Mouse (Mus musculus) stomach, postnatal 0 days (tissue): ENCODE measurements around the gene Amh. TPM values are rescaled to one million over a fixed set of nuclear protein-coding genes. Genes with fewer than 3 reads are reported as not detected.
"Not testable (repeated sequence)": the region's sequence is repeated elsewhere in the genome, so short reads cannot be mapped to it uniquely, and the experiment has no call there.

Source experiments
- ATAC-seq: fragments of 200-750 bp; cut with Nextera tagmentation; 2 replicates; pipeline ENCODE4 v1.8.0; 2017; ENCODE audit not compliant: low FRiP score, low TSS enrichment
- DNase-seq: peaks from one replicate; pipeline ENCODE4 v3.0.0-alpha.2; 2016; ENCODE audit warnings: low spot score
- H3K27ac ChIP-seq: fragments of 300-500 bp; sonication (generic); replicated peaks from 2 replicates; pipeline ENCODE4 v1.5.1; 2014; ENCODE audit warnings: mild to moderate bottlenecking, control low read depth
- H3K27me3 ChIP-seq: fragments of 300-500 bp; sonication (generic); 2 replicates; pipeline ENCODE4 v1.6.1; 2014; ENCODE audit warnings: low read length; ENCODE audit not compliant: control insufficient read depth, insufficient read depth
- H3K36me3 ChIP-seq: fragments of 300-500 bp; sonication (generic); 2 replicates; pipeline ENCODE4 v1.6.1; 2014; ENCODE audit warnings: low read length, mixed read lengths; ENCODE audit not compliant: control insufficient read depth, insufficient read depth
- H3K4me1 ChIP-seq: fragments of 300-500 bp; sonication (generic); replicated peaks from 2 replicates; pipeline ENCODE4 v1.6.1; 2014; ENCODE audit warnings: antibody characterized with exemption; ENCODE audit not compliant: control insufficient read depth, insufficient read depth
- H3K4me2 ChIP-seq: fragments of 300-500 bp; sonication (generic); replicated peaks from 2 replicates; pipeline ENCODE4 v1.6.1; 2014; ENCODE audit warnings: low read depth, mild to moderate bottlenecking, control low read depth, moderate library complexity
- H3K4me3 ChIP-seq: fragments of 300-500 bp; sonication (generic); 2 replicates; pipeline ENCODE4 v1.5.1; 2014; ENCODE audit warnings: low read depth, low read length, control low read depth
- H3K9ac ChIP-seq: fragments of 300-500 bp; sonication (generic); 2 replicates; pipeline ENCODE4 v1.6.1; 2014; ENCODE audit warnings: mild to moderate bottlenecking, low read length, control low read depth, mixed read lengths
- H3K9me3 ChIP-seq: fragments of 300-500 bp; sonication (generic); 2 replicates; pipeline ENCODE4 v1.6.1; 2016; ENCODE audit warnings: low read length; ENCODE audit not compliant: control insufficient read depth
- CTCF ChIP-seq: IDR thresholded peaks from 2 replicates; pipeline ENCODE4 v1.5.1; 2016; ENCODE audit warnings: antibody characterized with exemption, low read depth, mild to moderate bottlenecking, moderate library complexity
- EP300 ChIP-seq: optimal IDR thresholded peaks from 2 replicates; pipeline ENCODE3; 2016; ENCODE audit warnings: antibody characterized with exemption
- WGBS: fragments of 180-500 bp; shearing (Covaris S2); extraction: QIAGEN DNeasy Blood & Tissue Kit; methylation state at CpG from one replicate; pipeline ENCODE4 v1.1.7; 2014; 5-methylcytosine and 5-hydroxymethylcytosine counted together
- polyA plus RNA-seq: library from polyadenylated mRNA; unstranded; fragments of >200 nt; fragmentation: Nextera tagmentation; extraction: Ambion mirVana; gene quantifications from 2 replicates; pipeline ENCODE4 v1.2.1, GENCODE M21; 2015

The Amh gene
- polyA plus RNA-seq, 1 experiment from 2014 or later = 6.8 TPM

GRCm38 (mm10) chr10:80824827-80825226 is 19.8 kb downstream of the Amh start:
- ATAC-seq (no peak), DNase-seq (no peak)
- no peak overlapping the region for H3K4me2 ChIP-seq
- H3K27ac ChIP-seq = no peak overlapping the region
- no peaks in the 10 kb centered on the region for H3K36me3 ChIP-seq
- H3K4me1 ChIP-seq = peaks cover 3% of the 10 kb centered on the region; the same call in 1 of the 2 replicates
- H3K9me3 ChIP-seq = no peaks in the 10 kb centered on the region
- WGBS = 63% methylated on average over 2 of the region's 2 CpGs
- H3K27me3 ChIP-seq = no peaks in the 10 kb centered on the region
- no peak overlapping the region for H3K9ac ChIP-seq
- H3K4me3 ChIP-seq = no peak overlapping the region
- no peak for TF ChIP-seq EP300
- TF ChIP-seq CTCF = no peak

GRCm38 (mm10) chr10:80826151-80827062 is 21.4 kb downstream of the Amh start, which contains the start of gene Oaz1:
Gene Oaz1 (plus strand): TSS chr10:80826656.
- Histone ChIP-seq H3K27ac (peak within 1 kb of the TSS; percentile 92), H3K4me1 (peaks cover 3% of the 10 kb centered on the region; the same call in 1 of the 2 replicates), H3K27me3 (no peaks in the 10 kb centered on the region), H3K9me3 (no peaks in the 10 kb centered on the region), H3K36me3 (no peaks in the 10 kb centered on the region), H3K4me2 (peak within 1 kb of the TSS; percentile 92), H3K4me3 (peak within 1 kb of the TSS; percentile 71), H3K9ac (peak within 1 kb of the TSS; percentile 96)
- TF ChIP-seq CTCF = peak; percentile 12; the same call in 1 of the 2 replicates
- peak; percentile 56 for TF ChIP-seq EP300
- peak; percentile 97 for ATAC-seq
- WGBS = under 1% methylated on average over 73 of the region's 82 CpGs
- peak; percentile 99 for DNase-seq

- TF ChIP-seq CTCF (no peak), EP300 (no peak)
- Histone ChIP-seq H3K9me3 (no peaks in the 10 kb centered on the region), H3K4me3 (peak overlapping the region; percentile 71), H3K4me2 (peak overlapping the region; percentile 92), H3K27ac (peak overlapping the region; percentile 92), H3K4me1 (peaks cover 3% of the 10 kb centered on the region; the same call in 1 of the 2 replicates), H3K9ac (peak overlapping the region; percentile 96), H3K36me3 (no peaks in the 10 kb centered on the region), H3K27me3 (no peaks in the 10 kb centered on the region)
- WGBS = 6% methylated on average over 25 of the region's 29 CpGs
- ATAC-seq (no peak), DNase-seq (no peak)
These were observed 22.2 kb downstream of the Amh start for GRCm38 (mm10) chr10:80827063-80827869.

- DNase-seq (no peak), ATAC-seq (no peak)
- Histone ChIP-seq H3K27ac (no peak overlapping the region), H3K36me3 (no peaks in the 10 kb centered on the region), H3K27me3 (no peaks in the 10 kb centered on the region), H3K4me3 (peak overlapping the region; percentile 71), H3K9me3 (no peaks in the 10 kb centered on the region), H3K4me1 (peaks cover 3% of the 10 kb centered on the region; the same call in 1 of the 2 replicates), H3K9ac (peak overlapping the region; percentile 96), H3K4me2 (peak overlapping the region; percentile 92)
- 66% methylated on average over 10 of the region's 10 CpGs for WGBS
- no peak for TF ChIP-seq EP300
- TF ChIP-seq CTCF = no peak
These were observed 22.9 kb downstream of the Amh start for GRCm38 (mm10) chr10:80827870-80828420.

GRCm38 (mm10) chr10:80828587-80828986 is 23.5 kb downstream of the Amh start:
- not testable (repeated sequence) for H3K4me3 ChIP-seq, DNase-seq, H3K36me3 ChIP-seq, H3K9ac ChIP-seq, ATAC-seq, H3K4me2 ChIP-seq, H3K4me1 ChIP-seq, H3K27ac ChIP-seq, H3K9me3 ChIP-seq, H3K27me3 ChIP-seq
- WGBS = 76% methylated on average over 7 of the region's 9 CpGs
